19 mouse cellular contexts compared by ENCODE assay signal in the genomic region with DNA sequence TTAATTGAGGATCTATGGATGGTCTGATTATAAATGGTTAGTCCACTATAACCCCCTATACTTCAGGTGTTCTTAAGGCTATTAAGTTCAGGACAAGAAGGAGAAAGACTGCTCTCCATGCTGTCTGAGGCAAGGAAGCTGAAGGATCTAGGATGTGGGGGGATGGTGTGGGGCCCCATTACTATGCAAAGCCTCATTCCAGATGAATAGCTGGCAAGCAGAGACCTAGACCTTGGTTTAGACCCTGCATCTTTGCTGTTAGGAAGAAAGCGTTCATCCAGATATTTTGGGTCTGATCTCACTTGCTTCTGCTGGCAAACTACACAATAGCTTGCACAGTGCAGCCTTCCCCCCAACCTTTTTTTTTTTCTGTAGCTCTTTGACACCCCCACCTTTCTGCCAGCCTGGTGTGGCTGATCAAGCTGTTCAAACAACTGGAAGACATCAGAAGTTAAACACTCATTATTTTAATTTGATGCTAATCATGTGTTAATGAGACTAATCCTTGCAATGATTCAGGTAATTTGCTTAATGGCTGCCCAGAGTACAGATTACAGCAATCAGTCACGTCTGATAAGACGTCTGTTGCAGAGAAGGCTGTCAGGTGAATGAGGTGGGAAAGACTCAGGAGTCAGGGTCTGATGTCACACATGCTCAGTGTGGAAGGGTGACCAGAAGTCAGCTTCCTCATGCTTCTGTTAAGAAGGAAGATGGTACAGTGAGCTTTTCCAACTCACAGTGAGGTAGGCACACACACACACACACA.
DNase-seq lines count a peak whose midpoint lies in the region; ATAC-seq and TF ChIP-seq lines count a peak whose summit lies in the region.
"Had no signal": no experiment of that assay in that cellular context is flagged by ENCODE, and none has a peak within 500 bp of the region (broad histone marks: within the 10 kb centered on the region; RNA-seq: fewer than 3 reads in every experiment).

No protein-coding gene starts in this region.

- H3K4me1 ChIP-seq in forebrain, postnatal 0 days (ENCODE audit: insufficient read depth) = no peaks in the 10 kb centered on the region
- no peaks in the 10 kb centered on the region for H3K4me1 ChIP-seq in midbrain, embryonic 16.5 days (ENCODE audit: control insufficient read depth, insufficient read depth, low read length)
- H3K4me1 ChIP-seq: embryonic facial prominence, embryonic 13.5 days; kidney, embryonic 15.5 days; limb, embryonic 12.5 days; liver, embryonic 12.5 days had no signal

- 4% methylated on average over 3 of the region's 3 CpGs for WGBS in forebrain, postnatal 0 days
- WGBS in midbrain, embryonic 16.5 days = 14% methylated on average over 3 of the region's 3 CpGs

- TF ChIP-seq POLR2A in brain, embryonic 14.5 days (IDR thresholded peaks at IDR 0.05; ENCODE audit: borderline replicate concordance, extremely low read depth, insufficient read depth, insufficient read length, poor library complexity, severe bottlenecking) = no peak

- no peaks in the 10 kb centered on the region for H3K36me3 ChIP-seq in forebrain, postnatal 0 days (ENCODE audit: insufficient read depth)
- no peaks in the 10 kb centered on the region for H3K36me3 ChIP-seq in midbrain, embryonic 16.5 days (ENCODE audit: control insufficient read depth, insufficient read depth, low read length)
- H3K36me3 ChIP-seq: embryonic facial prominence, embryonic 13.5 days; kidney, embryonic 15.5 days; limb, embryonic 12.5 days; liver, embryonic 12.5 days had no signal

- no peak overlapping the region for H3K9ac ChIP-seq in forebrain, postnatal 0 days
- no peak overlapping the region for H3K9ac ChIP-seq in midbrain, embryonic 16.5 days (ENCODE audit: low read depth, low read length)
- H3K9ac ChIP-seq: embryonic facial prominence, embryonic 13.5 days; kidney, embryonic 15.5 days; limb, embryonic 12.5 days; liver, embryonic 12.5 days; lung, embryonic 14.5 days had no signal

- H3K4me2 ChIP-seq in forebrain, postnatal 0 days (ENCODE audit: low read depth) = no peak overlapping the region
- H3K4me2 ChIP-seq in midbrain, embryonic 16.5 days (ENCODE audit: low read length) = no peak overlapping the region
- H3K4me2 ChIP-seq: embryonic facial prominence, embryonic 13.5 days; kidney, embryonic 15.5 days; limb, embryonic 12.5 days; liver, embryonic 12.5 days; lung, embryonic 14.5 days had no signal

- DNase-seq in Muller cell, postnatal 12 days (ENCODE audit: inconsistent ontology term) = peak; percentile 30
- peak; percentile 93 for DNase-seq in brain, embryonic 14.5 days (ENCODE audit: low read depth)
- no peak for DNase-seq in forebrain, postnatal 0 days
- no peak for DNase-seq in layer of hippocampus, adult 2 months (ENCODE audit: low spot score in 2 of 2)
- DNase-seq in gastrocnemius, postnatal 25 days = no peak
- DNase-seq: adrenal gland, adult 8-10 months; cerebellum, adult 11-12 months; cerebellum, postnatal 14 days; kidney, postnatal 4 days; lung, embryonic 14.5 days had no signal

- no peak overlapping the region for H3K4me3 ChIP-seq in forebrain, postnatal 0 days (ENCODE audit: low read depth, low read length)
- no peak overlapping the region for H3K4me3 ChIP-seq in midbrain, embryonic 16.5 days (ENCODE audit: low read depth, low read length)
- H3K4me3 ChIP-seq in layer of hippocampus, adult 2 months = no peak overlapping the region
- H3K4me3 ChIP-seq: embryonic facial prominence, embryonic 13.5 days; kidney, embryonic 15.5 days; limb, embryonic 12.5 days; liver, embryonic 12.5 days had no signal

- peak; percentile 73 for ATAC-seq in forebrain, postnatal 0 days
- ATAC-seq in midbrain, embryonic 16.5 days = peak; percentile 51; the same call in 1 of the 2 replicates
- no peak for ATAC-seq in erythroid progenitor cell, adult 5-6 weeks (replicated peaks; ENCODE audit: low FRiP score, poor library complexity, severe bottlenecking)
- ATAC-seq: intestine, postnatal 0 days; liver, embryonic 12.5 days; Patski had no signal

- no peak for TF ChIP-seq CTCF in brain, embryonic 14.5 days (IDR thresholded peaks at IDR 0.05; ENCODE audit: borderline replicate concordance, extremely low read depth, insufficient read depth, insufficient read length)
- no peak for TF ChIP-seq CTCF in forebrain, postnatal 0 days (IDR thresholded peaks at IDR 0.05; ENCODE audit: low read depth)
- TF ChIP-seq CTCF in layer of hippocampus, adult 2 months (conservative IDR thresholded peaks at IDR 0.05) = no peak

- H3K27ac ChIP-seq in forebrain, postnatal 0 days (ENCODE audit: low read depth, low read length) = no peak overlapping the region
- H3K27ac ChIP-seq in midbrain, embryonic 16.5 days (ENCODE audit: low read length) = no peak overlapping the region
- H3K27ac ChIP-seq in layer of hippocampus, adult 2 months = no peak overlapping the region
- H3K27ac ChIP-seq: embryonic facial prominence, embryonic 13.5 days; kidney, embryonic 15.5 days; limb, embryonic 12.5 days; liver, embryonic 12.5 days; macrophage had no signal

- no peaks in the 10 kb centered on the region for H3K9me3 ChIP-seq in forebrain, postnatal 0 days (ENCODE audit: low read length)
- no peaks in the 10 kb centered on the region for H3K9me3 ChIP-seq in midbrain, embryonic 16.5 days (replicated peaks; ENCODE audit: control insufficient read depth, low read length, poor library complexity, severe bottlenecking)
- H3K9me3 ChIP-seq: embryonic facial prominence, embryonic 13.5 days; kidney, embryonic 15.5 days; limb, embryonic 12.5 days; liver, embryonic 12.5 days had no signal

- no peaks in the 10 kb centered on the region for H3K27me3 ChIP-seq in forebrain, postnatal 0 days (ENCODE audit: insufficient read depth, low read length)
- H3K27me3 ChIP-seq in midbrain, embryonic 16.5 days (ENCODE audit: control insufficient read depth, insufficient read depth, low read depth, low read length) = no peaks in the 10 kb centered on the region
- H3K27me3 ChIP-seq: embryonic facial prominence, embryonic 13.5 days; kidney, embryonic 15.5 days; limb, embryonic 12.5 days; liver, embryonic 12.5 days had no signal

Comparison
In these comparisons a context has a peak if more than half of its experiments do, and no peak if none do; other contexts are left out.
1. DNase-seq: peak in Muller cell, postnatal 12 days (single experiment) and brain, embryonic 14.5 days (single experiment); none in forebrain, postnatal 0 days (single experiment), layer of hippocampus, adult 2 months (0 of 2) and gastrocnemius, postnatal 25 days (single experiment).